Mouse (Mus musculus) forelimb bud, embryonic 11.5 days (tissue): ENCODE measurements around the gene Ciapin1.

ENCODE experiments used
- DNase-seq: peaks from one replicate; pipeline ENCODE4 v3.0.0-alpha.2; 2012; ENCODE audit warnings: low read depth, low spot score

The Ciapin1 gene

GRCm38 (mm10) chr8:94810153-94810552, 28.0 kb downstream of the Ciapin1 start, which contains the start of gene Ccl17:
Gene Ccl17, plus strand, starts transcription at chr8:94810453.
- no peak for DNase-seq

GRCm38 (mm10) chr8:94808372-94808771, 29.8 kb downstream of the Ciapin1 start:
- no peak for DNase-seq

GRCm38 (mm10) chr8:94807506-94807905, 30.7 kb downstream of the Ciapin1 start:
- no peak for DNase-seq

GRCm38 (mm10) chr8:94805811-94806210, 32.3 kb downstream of the Ciapin1 start:
- no peak for DNase-seq

- no peak for DNase-seq
Measured at GRCm38 (mm10) chr8:94804546-94805340, 33.4 kb downstream of the Ciapin1 start.

GRCm38 (mm10) chr8:94803551-94803950, 34.6 kb downstream of the Ciapin1 start:
- no peak for DNase-seq

GRCm38 (mm10) chr8:94802375-94802774, 35.8 kb downstream of the Ciapin1 start:
- DNase-seq = no peak

GRCm38 (mm10) chr8:94801293-94802095, 36.7 kb downstream of the Ciapin1 start:
- DNase-seq = no peak

GRCm38 (mm10) chr8:94800278-94800968, 37.7 kb downstream of the Ciapin1 start:
- DNase-seq = peak; percentile 66

- no peak for DNase-seq
Measured at GRCm38 (mm10) chr8:94794782-94795181, 43.4 kb downstream of the Ciapin1 start.

GRCm38 (mm10) chr8:94794368-94794767, 43.8 kb downstream of the Ciapin1 start:
- DNase-seq = no peak

GRCm38 (mm10) chr8:94789256-94789955, 48.8 kb downstream of the Ciapin1 start:
- DNase-seq = no peak

GRCm38 (mm10) chr8:94787524-94788501, 50.3 kb downstream of the Ciapin1 start:
- no peak for DNase-seq

GRCm38 (mm10) chr8:94785995-94786595, 52.1 kb downstream of the Ciapin1 start:
- DNase-seq = no peak

GRCm38 (mm10) chr8:94785247-94785985, 52.7 kb downstream of the Ciapin1 start:
- no peak for DNase-seq

- no peak for DNase-seq
Measured at GRCm38 (mm10) chr8:94783890-94784289, 54.3 kb downstream of the Ciapin1 start.

- no peak for DNase-seq
Measured at GRCm38 (mm10) chr8:94781838-94782235, 56.3 kb downstream of the Ciapin1 start.

- DNase-seq = no peak
Measured at GRCm38 (mm10) chr8:94781155-94781837, 56.9 kb downstream of the Ciapin1 start.
